Mouse (Mus musculus) bone marrow, adult 2 months (tissue): ENCODE results near the gene Ndufs1. TPM values are rescaled to one million over a fixed set of nuclear protein-coding genes. Genes with fewer than 3 reads are reported as not detected.

ENCODE experiments used
- H3K27ac ChIP-seq: fragments of 200-500 bp; 2 replicates; pipeline ENCODE4 v1.5.1; 2012; ENCODE audit warnings: low read depth, mild to moderate bottlenecking, control low read depth, inconsistent platforms, low read length; ENCODE audit not compliant: control insufficient read depth, poor library complexity, insufficient read depth
- H3K4me1 ChIP-seq: fragments of 200-500 bp; 2 replicates; pipeline ENCODE4 v1.6.1; 2011; ENCODE audit warnings: low read length; ENCODE audit not compliant: control insufficient read depth, insufficient read depth
- H3K4me3 ChIP-seq: fragments of 200-500 bp; replicated peaks from 2 replicates; pipeline ENCODE3; 2011; ENCODE audit warnings: mild to moderate bottlenecking, low read depth, low read length, control low read depth; ENCODE audit not compliant: control insufficient read depth
- CTCF ChIP-seq: fragments of 200-500 bp; IDR thresholded peaks from 2 replicates; pipeline ENCODE4 v1.5.1; 2011; ENCODE audit warnings: low read length, control low read depth; ENCODE audit not compliant: control insufficient read depth, insufficient read depth
- POLR2A ChIP-seq: fragments of 200-500 bp; IDR thresholded peaks from 2 replicates; pipeline ENCODE4 v1.6.1; 2011; ENCODE audit warnings: low read depth, mild to moderate bottlenecking, control low read depth, low read length, borderline replicate concordance; ENCODE audit not compliant: control insufficient read depth
- WGBS: fragments of 180-500 bp; shearing (Covaris S2); methylation state at CpG from one replicate; pipeline ENCODE4 v1.1.7; 2018; 5-methylcytosine and 5-hydroxymethylcytosine counted together
- polyA plus RNA-seq: library from polyadenylated mRNA; stranded (reverse); fragments of >200 nt; gene quantifications from 2 replicates; pipeline ENCODE4 v1.2.4, GENCODE M21; 2011; ENCODE audit warnings: low replicate concordance; ENCODE audit not compliant: missing spikeins, insufficient read depth, insufficient read length

Ndufs1 gene
- polyA plus RNA-seq, 1 experiment = 47.0 TPM

DNA sequence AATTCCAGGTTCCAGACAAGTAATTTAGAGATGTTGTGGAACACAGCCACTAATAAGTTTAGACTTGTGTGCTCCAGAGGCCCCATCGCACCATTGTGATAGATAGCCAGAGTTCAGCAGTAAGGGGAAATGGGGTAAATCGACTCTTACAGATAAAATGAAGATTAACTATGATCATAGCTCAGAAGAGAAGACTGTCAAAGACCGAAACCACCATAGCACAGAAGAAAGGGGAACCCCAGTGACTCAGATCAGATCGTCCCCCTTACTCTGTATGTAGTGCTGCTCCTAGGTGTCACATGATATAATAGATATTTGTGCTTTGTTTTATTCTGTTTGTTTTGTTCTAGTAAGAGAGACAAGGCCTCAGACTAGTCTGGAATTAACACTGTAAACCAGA lies 57.0 kb downstream of the Ndufs1 start:
- no peak for TF ChIP-seq CTCF
- TF ChIP-seq POLR2A = no peak
- Histone ChIP-seq H3K27ac (no peak overlapping the region), H3K4me1 (peaks cover 2% of the 10 kb centered on the region; the same call in 1 of the 2 replicates), H3K4me3 (no peak overlapping the region)
- WGBS = 14% methylated on average over 4 of the region's 4 CpGs

DNA sequence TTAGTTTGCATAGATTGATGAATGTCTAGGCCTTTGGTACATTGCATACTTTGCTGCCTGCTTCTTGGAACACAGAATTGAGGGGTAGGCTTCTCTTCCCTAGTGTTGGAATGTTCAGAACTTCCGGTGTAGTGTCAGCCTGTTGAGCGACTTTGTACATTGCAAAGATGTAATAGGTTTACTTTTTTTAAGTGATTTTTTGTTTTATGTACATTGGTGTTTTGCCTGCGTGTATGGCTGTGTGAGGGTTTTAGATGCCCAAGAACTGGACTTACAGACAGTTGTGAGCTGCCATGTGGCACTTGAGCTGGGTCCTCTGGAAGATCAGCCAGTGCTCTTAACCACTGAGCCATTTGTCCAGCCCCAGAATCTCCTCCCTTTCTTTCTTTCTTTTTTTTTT lies 61.1 kb downstream of the Ndufs1 start:
- no peak for TF ChIP-seq CTCF
- no peak for TF ChIP-seq POLR2A

GRCm38 (mm10) chr1:63115096-63115495 lies 61.5 kb downstream of the Ndufs1 start:
- Histone ChIP-seq H3K4me1 (no peaks in the 10 kb centered on the region; the same call in 1 of the 2 replicates), H3K4me3 (peak overlapping the region; percentile 70), H3K27ac (no peak overlapping the region)
- no peak for TF ChIP-seq POLR2A
- no peak for TF ChIP-seq CTCF
- under 1% methylated on average over 4 of the region's 4 CpGs for WGBS

More for the DNA sequence above, 61.1 kb downstream of the Ndufs1 start:
- no peak overlapping the region for H3K27ac ChIP-seq
- WGBS = 2% methylated on average over 3 of the region's 3 CpGs
- H3K4me1 ChIP-seq = no peaks in the 10 kb centered on the region; the same call in 1 of the 2 replicates
- peak overlapping the region; percentile 70 for H3K4me3 ChIP-seq

DNA sequence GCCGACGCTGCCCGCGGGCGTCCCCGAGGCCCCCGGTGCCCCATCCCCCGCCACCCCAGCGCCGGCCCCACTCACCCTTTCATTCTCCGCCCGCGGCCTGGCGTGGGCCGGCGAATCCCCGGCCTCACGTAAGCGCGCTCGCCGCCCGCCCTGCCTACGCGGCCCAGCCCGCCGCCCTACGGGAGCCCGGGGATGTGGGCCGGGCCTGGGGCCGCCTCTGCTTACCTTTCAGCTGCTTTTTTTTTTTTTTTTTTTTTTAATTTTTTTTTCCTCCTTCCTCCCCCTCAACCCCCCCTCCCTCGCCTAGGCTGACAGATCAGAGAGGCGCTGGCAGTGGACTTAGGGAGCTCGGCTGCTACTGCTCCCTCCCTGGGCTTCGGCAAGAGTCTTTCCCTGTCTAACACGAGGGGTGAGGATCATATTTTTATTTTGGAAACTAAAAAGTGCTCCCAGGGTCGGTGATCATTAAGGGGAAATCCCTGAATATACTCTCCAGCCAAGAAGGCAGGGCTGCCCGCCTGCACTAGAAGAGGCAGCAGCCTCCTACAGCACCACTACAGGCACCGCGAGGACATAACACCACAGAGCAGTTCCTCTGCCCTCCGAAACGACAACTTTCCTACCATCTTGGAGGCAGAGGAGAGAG lies 62.4 kb downstream of the Ndufs1 start, which contains the start of gene Ino80d:
TSS of gene Ino80d (minus strand) at position 532 of the 646 bp plus-strand sequence.
- Histone ChIP-seq H3K4me1 (no peaks in the 10 kb centered on the region; the same call in 1 of the 2 replicates), H3K4me3 (peak within 1 kb of the TSS; percentile 70), H3K27ac (peak within 1 kb of the TSS; percentile 88)
- peak; percentile 89 for TF ChIP-seq POLR2A
- peak; percentile 76 for TF ChIP-seq CTCF
- under 1% methylated on average over 40 of the region's 42 CpGs for WGBS

DNA sequence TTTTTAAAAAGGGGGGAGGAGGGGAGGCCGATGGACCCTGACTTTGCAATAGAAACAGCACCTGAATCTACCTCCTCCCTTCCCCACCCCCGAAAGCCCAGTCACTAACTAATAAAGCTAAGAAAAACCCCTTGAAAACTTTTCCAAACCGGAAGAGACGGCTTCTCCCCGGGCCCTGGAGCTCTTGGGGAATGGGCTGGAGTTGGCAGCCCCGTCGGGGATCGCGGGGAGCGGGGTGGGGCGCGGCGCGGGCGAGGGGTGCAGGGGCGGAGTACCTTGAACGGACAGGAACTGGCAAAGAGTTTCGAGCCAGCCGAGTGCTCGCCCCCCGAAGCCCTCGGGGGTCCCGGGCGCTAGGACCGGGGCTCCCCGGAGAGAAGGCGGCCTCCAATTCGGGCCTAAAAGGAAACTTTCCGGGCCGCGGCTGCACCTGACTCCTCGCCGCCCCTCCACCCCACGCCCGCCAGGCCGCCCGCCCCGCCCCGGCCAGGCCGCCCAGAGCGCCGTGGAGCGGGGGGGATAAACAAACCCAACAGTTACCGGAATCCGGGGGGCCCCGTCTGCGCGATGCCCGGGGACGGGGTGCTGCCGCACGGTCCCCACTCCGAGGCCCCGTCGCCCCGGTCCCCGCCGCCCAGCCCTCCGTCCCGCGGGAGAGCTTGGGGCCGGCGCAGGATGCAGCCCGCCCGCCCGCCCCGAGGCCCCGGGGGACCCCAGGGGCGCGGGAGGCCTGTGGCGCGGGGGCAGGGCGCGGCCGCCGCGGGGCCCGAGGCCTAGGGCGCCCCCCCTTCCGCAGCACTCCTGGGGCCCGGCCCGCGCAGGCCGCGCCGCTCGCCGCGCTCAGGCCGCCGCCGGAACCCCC lies 63.1 kb downstream of the Ndufs1 start:
- Histone ChIP-seq H3K4me3 (peak overlapping the region; percentile 69), H3K4me1 (no peaks in the 10 kb centered on the region; the same call in 1 of the 2 replicates), H3K27ac (peak overlapping the region; percentile 77)
- peak; percentile 43; the same call in 1 of the 2 replicates for TF ChIP-seq POLR2A
- TF ChIP-seq CTCF = no peak
- WGBS = 1% methylated on average over 85 of the region's 92 CpGs

DNA sequence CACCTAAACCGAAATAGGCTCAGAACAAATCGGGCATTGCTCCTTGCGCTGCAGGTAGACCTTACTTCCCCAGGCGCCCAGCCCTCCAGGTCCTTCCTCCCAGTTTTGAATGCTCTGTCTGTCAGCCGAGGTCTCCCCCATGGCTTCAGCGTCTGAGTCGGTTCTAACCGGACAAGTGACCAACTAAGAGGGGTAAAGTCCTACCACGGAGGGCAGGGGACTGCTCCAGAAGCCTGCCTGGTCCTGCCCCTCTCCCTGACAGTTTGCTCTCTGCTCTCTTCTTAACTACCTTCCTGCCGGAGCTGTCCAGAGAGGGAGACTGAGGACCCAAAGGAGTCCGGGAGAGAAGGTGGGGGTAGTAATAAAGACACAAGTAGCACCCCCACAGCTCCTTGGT lies 63.8 kb downstream of the Ndufs1 start:
- no peaks in the 10 kb centered on the region for H3K4me1 ChIP-seq
- H3K27ac ChIP-seq = peak overlapping the region; percentile 77
- H3K4me3 ChIP-seq = peak overlapping the region; percentile 69
- WGBS = 1% methylated on average over 11 of the region's 11 CpGs
- no peak for TF ChIP-seq POLR2A
- no peak for TF ChIP-seq CTCF

- 32% methylated on average over 8 of the region's 8 CpGs for WGBS
- TF ChIP-seq CTCF = no peak
- no peak for TF ChIP-seq POLR2A
- Histone ChIP-seq H3K27ac (peak overlapping the region; percentile 77), H3K4me3 (peak overlapping the region; percentile 69), H3K4me1 (no peaks in the 10 kb centered on the region; the same call in 1 of the 2 replicates)
Measured at GRCm38 (mm10) chr1:63112151-63112864, 64.3 kb downstream of the Ndufs1 start.
